Mouse (Mus musculus): ENCODE results near the gene Lepr. TPM values are rescaled to one million over a fixed set of nuclear protein-coding genes. Genes with fewer than 3 reads are reported as not detected.
"Not testable (repeated sequence)": the region's sequence is repeated elsewhere in the genome, so short reads cannot be mapped to it uniquely, and the experiment has no call there.

Gene Lepr
- polyA plus RNA-seq, 1 experiment from 2014 or later: 1.1 TPM

- H3K4me1 ChIP-seq (ENCODE audit: control insufficient read depth, insufficient read depth, low read length); H3K27ac ChIP-seq (ENCODE audit: low read length); H3K4me2 ChIP-seq (ENCODE audit: low read depth, low read length); H3K9me3 ChIP-seq (ENCODE audit: control insufficient read depth, low read length); ATAC-seq; H3K4me3 ChIP-seq (ENCODE audit: low read length); H3K27me3 ChIP-seq (replicated peaks; ENCODE audit: control insufficient read depth, insufficient read depth, low read length); H3K9ac ChIP-seq (ENCODE audit: low read depth, low read length); H3K36me3 ChIP-seq (ENCODE audit: control insufficient read depth, insufficient read depth, low read length): not testable (repeated sequence)
- 100% methylated on average over 4 of the region's 4 CpGs for WGBS
These were observed 126.7 kb downstream of the Lepr start, which contains the start of gene B020004J07Rik for GRCm38 (mm10) chr4:101843923-101844322. Gene B020004J07Rik (minus strand): TSS chr4:101844023.

GRCm38 (mm10) chr4:101850908-101851307 is 133.7 kb downstream of the Lepr start:
- ATAC-seq: no peak
- no peaks in the 10 kb centered on the region for H3K27me3 ChIP-seq (replicated peaks; ENCODE audit: control insufficient read depth, insufficient read depth, low read length)
- H3K4me3 ChIP-seq (ENCODE audit: low read length): no peak overlapping the region
- no peak overlapping the region for H3K27ac ChIP-seq (ENCODE audit: low read length)
- no peaks in the 10 kb centered on the region for H3K36me3 ChIP-seq (ENCODE audit: control insufficient read depth, insufficient read depth, low read length)
- H3K9ac ChIP-seq (ENCODE audit: low read depth, low read length): no peak overlapping the region
- no peak overlapping the region for H3K4me2 ChIP-seq (ENCODE audit: low read depth, low read length)
- H3K4me1 ChIP-seq (ENCODE audit: control insufficient read depth, insufficient read depth, low read length): no peaks in the 10 kb centered on the region
- 76% methylated on average over 2 of the region's 2 CpGs for WGBS
- 0 out of 2 replicates have a peak, but pooled peaks cover 3% of the 10 kb centered on the region for H3K9me3 ChIP-seq (ENCODE audit: control insufficient read depth, low read length)

GRCm38 (mm10) chr4:101860873-101861272 is 143.7 kb downstream of the Lepr start:
- WGBS: 42% methylated on average over 6 of the region's 6 CpGs
- Histone ChIP-seq H3K9me3 (ENCODE audit: control insufficient read depth, low read length) (no peaks in the 10 kb centered on the region), H3K4me1 (ENCODE audit: control insufficient read depth, insufficient read depth, low read length) (no peaks in the 10 kb centered on the region), H3K4me3 (ENCODE audit: low read length) (no peak overlapping the region), H3K27me3 (replicated peaks; ENCODE audit: control insufficient read depth, insufficient read depth, low read length) (no peaks in the 10 kb centered on the region), H3K4me2 (ENCODE audit: low read depth, low read length) (no peak overlapping the region), H3K36me3 (ENCODE audit: control insufficient read depth, insufficient read depth, low read length) (no peaks in the 10 kb centered on the region), H3K9ac (ENCODE audit: low read depth, low read length) (no peak overlapping the region), H3K27ac (ENCODE audit: low read length) (no peak overlapping the region)
- no peak for ATAC-seq

- ATAC-seq: no peak
- H3K4me1 ChIP-seq (ENCODE audit: control insufficient read depth, insufficient read depth, low read length): no peaks in the 10 kb centered on the region
- H3K27me3 ChIP-seq (replicated peaks; ENCODE audit: control insufficient read depth, insufficient read depth, low read length): no peaks in the 10 kb centered on the region
- no peak overlapping the region for H3K4me2 ChIP-seq (ENCODE audit: low read depth, low read length)
- no peaks in the 10 kb centered on the region for H3K9me3 ChIP-seq (ENCODE audit: control insufficient read depth, low read length)
- H3K9ac ChIP-seq (ENCODE audit: low read depth, low read length): no peak overlapping the region
- 92% methylated on average over 5 of the region's 6 CpGs for WGBS
- H3K4me3 ChIP-seq (ENCODE audit: low read length): no peak overlapping the region
- H3K36me3 ChIP-seq (ENCODE audit: control insufficient read depth, insufficient read depth, low read length): no peaks in the 10 kb centered on the region
- H3K27ac ChIP-seq (ENCODE audit: low read length): no peak overlapping the region
These were observed 145.1 kb downstream of the Lepr start for GRCm38 (mm10) chr4:101862289-101862688.

Other genes starting within 250 kb of the Lepr start
- gene Dnajc6, start 220.8 kb upstream of the Lepr start, polyA plus RNA-seq (2015; fragmentation: Nextera tagmentation; extraction: Ambion mirVana): 1.1 and 1.3 TPM in 2 replicates
- gene Leprot, start 69.7 kb upstream of the Lepr start, polyA plus RNA-seq (2015; fragmentation: Nextera tagmentation; extraction: Ambion mirVana): 116 and 118 TPM in 2 replicates
- not detected in 2 replicates for gene B020004J07Rik, start 126.6 kb downstream of the Lepr start, polyA plus RNA-seq (2015; fragmentation: Nextera tagmentation; extraction: Ambion mirVana)
- gene C130073F10Rik, start 176.4 kb downstream of the Lepr start, polyA plus RNA-seq (2015; fragmentation: Nextera tagmentation; extraction: Ambion mirVana): not detected in 2 replicates
- not detected in 2 replicates for gene Gm12800, start 191.7 kb downstream of the Lepr start, polyA plus RNA-seq (2015; fragmentation: Nextera tagmentation; extraction: Ambion mirVana)
- not detected in 2 replicates for gene Gm12794, start 223.0 kb downstream of the Lepr start, polyA plus RNA-seq (2015; fragmentation: Nextera tagmentation; extraction: Ambion mirVana)